Mouse (Mus musculus) ES-E14 (cell line): ENCODE measurements around the gene Ybx1.

ENCODE experiments used
- CHD2 ChIP-seq: IDR thresholded peaks from 2 replicates; pipeline ENCODE4 v1.6.1; 2014; ENCODE audit warnings: mild to moderate bottlenecking, low read depth, low read length, inconsistent platforms
- ZC3H11A ChIP-seq: IDR thresholded peaks from 2 replicates; pipeline ENCODE4 v1.6.1; 2012; ENCODE audit warnings: low read depth, mild to moderate bottlenecking, inconsistent platforms, low read length, borderline replicate concordance

DNA sequence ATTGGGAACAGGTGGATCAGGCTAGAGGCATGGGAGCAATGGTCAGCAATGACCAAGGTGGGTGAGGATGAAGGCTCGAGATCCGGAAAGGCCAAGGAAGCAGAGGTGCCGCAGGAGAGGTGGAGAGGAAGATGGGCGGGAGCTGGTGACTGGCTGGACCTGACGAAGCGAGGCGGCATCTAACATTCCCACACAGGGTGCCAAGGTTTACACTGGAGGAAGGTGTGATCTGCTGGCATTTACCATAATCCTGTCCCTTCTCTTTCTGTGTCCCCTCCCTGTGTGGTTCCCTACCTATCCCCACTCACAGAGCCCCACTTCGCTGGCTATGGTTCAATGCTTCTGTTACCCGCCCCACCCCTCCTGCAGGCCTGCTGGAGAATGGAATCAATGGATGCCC is 48.4 kb downstream of the Ybx1 start:
- no peak for TF ChIP-seq ZC3H11A
- no peak for TF ChIP-seq CHD2
